Mouse (Mus musculus): Measurements from ENCODE around the gene Zfp715.

GRCm38 (mm10) chr7:43333899-43334298 lies 20.8 kb upstream of the Zfp715 start:
- TF ChIP-seq GATA1 (IDR thresholded peaks at IDR 0.05; ENCODE audit: borderline replicate concordance, low read length) = no peak
- TF ChIP-seq FLI1 (IDR thresholded peaks at IDR 0.05; ENCODE audit: low read length) = no peak
